Mouse (Mus musculus) forebrain, postnatal 0 days (tissue): ENCODE results near the gene Rpl3. TPM values are rescaled to one million over a fixed set of nuclear protein-coding genes. Genes with fewer than 3 reads are reported as not detected.

Experiments
- ATAC-seq: fragments of 200-750 bp; cut with Nextera tagmentation; 2 replicates; pipeline ENCODE4 v1.8.0; 2017; ENCODE audit warnings: mild to moderate bottlenecking, moderate library complexity
- DNase-seq: peaks from one replicate; pipeline ENCODE4 v3.0.0-alpha.2; 2015
- H3K27ac ChIP-seq: fragments of 300-500 bp; sonication (generic); 2 replicates; pipeline ENCODE4 v1.5.1; 2014; ENCODE audit warnings: low read depth, mild to moderate bottlenecking, antibody characterized with exemption, low read length, moderate library complexity, mixed read lengths
- H3K27me3 ChIP-seq: fragments of 300-500 bp; sonication (generic); 2 replicates; pipeline ENCODE4 v1.6.1; 2014; ENCODE audit warnings: mild to moderate bottlenecking, low read length, mixed read lengths; ENCODE audit not compliant: insufficient read depth
- H3K36me3 ChIP-seq: fragments of 300-500 bp; sonication (generic); 2 replicates; pipeline ENCODE4 v1.6.1; 2014; ENCODE audit warnings: mild to moderate bottlenecking, moderate library complexity; ENCODE audit not compliant: insufficient read depth
- H3K4me1 ChIP-seq: fragments of 300-500 bp; sonication (generic); 2 replicates; pipeline ENCODE4 v1.6.1; 2014; ENCODE audit warnings: antibody characterized with exemption; ENCODE audit not compliant: insufficient read depth
- H3K4me2 ChIP-seq: fragments of 300-500 bp; sonication (generic); 2 replicates; pipeline ENCODE4 v1.6.1; 2014; ENCODE audit warnings: low read depth, mild to moderate bottlenecking, moderate library complexity
- H3K4me3 ChIP-seq: fragments of 300-500 bp; sonication (generic); 2 replicates; pipeline ENCODE4 v1.5.1; 2014; ENCODE audit warnings: low read depth, low read length, mixed read lengths
- H3K9ac ChIP-seq: fragments of 300-500 bp; sonication (generic); 2 replicates; pipeline ENCODE4 v1.6.1; 2014; ENCODE audit warnings: mild to moderate bottlenecking
- H3K9me3 ChIP-seq: fragments of 300-500 bp; sonication (generic); 2 replicates; pipeline ENCODE4 v1.6.1; 2016; ENCODE audit warnings: low read length
- CTCF ChIP-seq: sonication (generic); IDR thresholded peaks from 2 replicates; pipeline ENCODE4 v1.5.1; 2016; ENCODE audit warnings: antibody characterized with exemption, control low read depth, low read depth
- WGBS: fragments of 180-500 bp; shearing (Covaris S2); extraction: QIAGEN DNeasy Blood & Tissue Kit; methylation state at CpG from one replicate; pipeline ENCODE4 v1.1.7; 2014; 5-methylcytosine and 5-hydroxymethylcytosine counted together
- polyA plus RNA-seq: library from polyadenylated mRNA; unstranded; fragments of >200 nt; fragmentation: Nextera tagmentation; extraction: Ambion mirVana; gene quantifications from 2 replicates; pipeline ENCODE4 v1.2.1, GENCODE M21; 2015
- total RNA-seq: library from RNA; depleted of rRNA; stranded (reverse); fragments of >200 nt; gene quantifications from 2 replicates; pipeline ENCODE4 v1.2.3, GENCODE M21; 2014

The Rpl3 gene
- total and polyA plus RNA-seq, 2 experiments from 2014 or later: 578 to 804 TPM

DNA sequence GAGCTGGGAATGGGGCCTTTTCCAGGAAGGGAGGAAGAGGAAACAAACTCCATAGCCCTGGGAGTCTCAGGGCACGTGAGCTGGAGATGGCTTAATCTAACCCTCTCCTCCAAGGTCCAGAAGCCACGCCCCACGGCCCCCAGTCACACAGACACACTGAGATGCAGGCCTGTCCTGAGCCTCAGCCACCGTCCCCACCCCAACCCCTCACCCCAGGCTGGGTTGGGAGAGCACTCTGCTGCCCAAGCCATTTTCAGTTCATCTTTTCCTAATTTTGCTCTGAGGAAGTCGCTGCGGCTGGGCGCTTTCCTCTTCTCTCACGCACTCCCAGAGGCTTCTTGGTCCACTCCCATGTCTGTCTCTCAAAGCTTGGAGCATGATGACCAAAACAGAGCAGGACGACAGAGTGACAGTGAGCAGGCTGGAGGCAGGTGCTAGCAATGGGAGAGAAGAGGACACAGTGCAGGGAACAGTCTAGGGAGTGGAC, 19.7 kb downstream of the Rpl3 start:
- WGBS: 43% methylated on average over 9 of the region's 9 CpGs
- no peak for TF ChIP-seq CTCF
- Histone ChIP-seq H3K9ac (no peak overlapping the region), H3K4me2 (no peak overlapping the region), H3K4me3 (no peak overlapping the region), H3K27me3 (no peaks in the 10 kb centered on the region), H3K36me3 (peaks cover 9% of the 10 kb centered on the region), H3K4me1 (no peaks in the 10 kb centered on the region), H3K27ac (no peak overlapping the region), H3K9me3 (no peaks in the 10 kb centered on the region)
- DNase-seq (no peak), ATAC-seq (no peak)

DNA sequence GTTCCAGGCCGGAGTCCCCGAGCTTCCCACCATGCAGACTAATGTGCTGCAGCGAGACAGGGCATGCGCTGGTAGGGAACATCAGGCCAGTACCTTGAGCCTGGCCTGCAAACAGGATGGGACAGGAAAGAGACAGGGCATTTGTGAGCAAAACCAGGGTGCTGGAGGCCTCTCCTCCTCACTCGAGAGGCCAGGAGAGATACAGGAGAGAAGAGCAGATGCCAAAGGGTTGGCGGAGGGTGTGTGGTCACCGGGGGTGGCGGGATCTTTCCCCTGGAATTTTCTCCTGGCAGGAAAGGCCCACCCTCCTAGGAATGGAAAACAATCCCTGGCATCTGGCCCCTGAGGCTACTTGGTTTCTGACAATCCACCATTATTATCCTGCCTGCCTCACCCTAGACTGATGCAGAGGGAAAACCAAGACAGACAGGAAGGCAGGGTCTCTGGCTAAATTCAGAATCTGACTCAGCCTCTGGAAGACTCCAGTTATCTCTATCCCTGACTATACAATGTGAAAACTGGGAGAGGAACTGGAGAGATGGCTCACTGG, 21.5 kb downstream of the Rpl3 start:
- Histone ChIP-seq H3K9ac (no peak overlapping the region), H3K36me3 (no peaks in the 10 kb centered on the region), H3K4me3 (no peak overlapping the region), H3K4me2 (no peak overlapping the region), H3K4me1 (no peaks in the 10 kb centered on the region), H3K27me3 (no peaks in the 10 kb centered on the region), H3K9me3 (no peaks in the 10 kb centered on the region), H3K27ac (no peak overlapping the region)
- 67% methylated on average over 8 of the region's 8 CpGs for WGBS
- ATAC-seq (no peak), DNase-seq (no peak)
- no peak for TF ChIP-seq CTCF

DNA sequence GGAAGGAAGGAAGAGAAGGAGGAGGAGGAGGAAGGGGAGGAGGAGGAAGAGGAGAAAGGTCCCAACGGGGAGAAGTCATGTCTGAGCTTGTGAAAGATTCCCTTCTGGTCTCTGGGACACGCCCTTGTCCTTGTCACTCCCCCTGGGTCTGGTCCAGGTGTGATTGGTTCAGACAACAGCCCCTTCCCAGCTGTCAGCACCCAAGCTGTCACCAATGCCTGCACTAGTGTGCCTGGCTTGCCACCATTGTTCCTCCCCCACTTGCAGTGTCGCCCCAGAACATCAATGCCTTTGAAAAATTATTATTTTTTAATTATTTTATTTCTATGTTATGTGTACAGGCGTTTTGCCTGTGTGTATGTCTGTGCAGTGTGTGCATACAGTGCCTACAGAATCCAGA, 22.5 kb downstream of the Rpl3 start:
- TF ChIP-seq CTCF: no peak
- H3K27me3 ChIP-seq: no peaks in the 10 kb centered on the region
- no peaks in the 10 kb centered on the region for H3K36me3 ChIP-seq
- no peak overlapping the region for H3K4me2 ChIP-seq
- ATAC-seq (no peak), DNase-seq (no peak)
- 61% methylated on average over 4 of the region's 4 CpGs for WGBS
- no peak overlapping the region for H3K27ac ChIP-seq
- no peaks in the 10 kb centered on the region for H3K4me1 ChIP-seq
- no peaks in the 10 kb centered on the region for H3K9me3 ChIP-seq
- no peak overlapping the region for H3K9ac ChIP-seq
- no peak overlapping the region for H3K4me3 ChIP-seq

DNA sequence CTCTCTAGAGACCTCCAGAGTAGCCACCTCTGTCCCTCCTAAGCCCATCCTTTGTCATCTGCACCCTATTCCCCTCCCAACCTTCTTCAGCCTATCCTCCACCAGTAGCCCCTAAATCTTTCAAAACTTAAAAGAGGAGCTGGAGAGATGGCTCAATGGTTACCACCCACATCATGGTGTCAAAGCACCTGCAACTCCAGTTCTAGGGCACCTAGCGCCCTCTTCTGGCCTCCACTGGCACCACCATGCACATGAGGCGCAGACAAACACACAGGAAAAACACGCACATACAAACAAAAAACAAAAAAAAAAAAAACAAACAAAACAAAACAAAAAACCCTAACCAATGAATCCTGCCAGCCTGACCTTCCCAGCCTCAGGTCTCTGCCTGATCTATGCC, 25.1 kb downstream of the Rpl3 start:
- WGBS: 60% methylated on average over 3 of the region's 3 CpGs
- Histone ChIP-seq H3K27ac (no peak overlapping the region), H3K9me3 (no peaks in the 10 kb centered on the region), H3K9ac (no peak overlapping the region), H3K36me3 (no peaks in the 10 kb centered on the region), H3K4me2 (no peak overlapping the region), H3K27me3 (no peaks in the 10 kb centered on the region), H3K4me1 (no peaks in the 10 kb centered on the region), H3K4me3 (no peak overlapping the region)
- TF ChIP-seq CTCF: peak; percentile 61
- ATAC-seq (no peak), DNase-seq (no peak)

DNA sequence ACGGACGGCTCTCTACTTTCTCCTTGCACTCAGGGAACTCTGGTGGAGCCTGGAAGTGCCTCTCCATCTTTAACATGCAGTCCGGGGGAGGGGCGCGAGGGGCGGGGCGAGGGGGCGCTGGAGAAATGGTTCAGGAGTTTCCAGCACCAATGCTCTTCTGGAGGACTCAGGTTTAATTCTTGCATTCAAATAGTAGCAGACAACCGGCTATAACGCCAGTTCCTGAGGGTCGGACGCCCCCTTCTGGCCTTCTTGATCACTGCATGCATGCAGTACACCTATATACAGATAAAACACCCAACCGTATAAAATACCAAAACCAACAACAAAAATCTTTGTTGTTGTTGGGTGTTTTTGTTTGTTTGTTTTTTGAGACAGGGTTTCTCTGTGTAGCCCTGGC, 26.3 kb downstream of the Rpl3 start:
- no peak for ATAC-seq
- H3K27me3 ChIP-seq: no peaks in the 10 kb centered on the region

DNA sequence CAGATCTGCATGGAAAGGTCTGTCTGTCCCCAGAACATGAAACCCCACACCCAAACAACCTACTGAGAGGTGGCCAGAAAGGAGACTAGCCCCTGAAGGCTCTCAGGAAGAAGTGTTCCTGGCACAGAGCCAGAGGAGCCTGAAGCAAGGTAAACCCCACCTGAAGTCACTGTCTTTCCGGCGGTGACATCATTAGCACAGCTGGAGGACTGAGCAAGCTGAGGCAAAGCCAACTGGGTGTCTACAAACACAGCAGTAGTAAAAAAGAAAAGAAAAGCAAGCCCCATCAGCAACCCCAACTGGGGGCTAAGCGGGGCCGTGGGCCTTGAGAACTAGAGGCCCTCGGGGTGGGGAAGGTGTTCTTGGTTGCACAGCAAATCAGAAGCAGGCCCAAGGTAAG, 26.7 kb downstream of the Rpl3 start:
- ATAC-seq: no peak
- no peak overlapping the region for H3K27ac ChIP-seq
- WGBS: 75% methylated on average over 5 of the region's 5 CpGs
- TF ChIP-seq CTCF: no peak
- no peak overlapping the region for H3K9ac ChIP-seq
- H3K4me1 ChIP-seq: no peaks in the 10 kb centered on the region
- H3K9me3 ChIP-seq: no peaks in the 10 kb centered on the region
- H3K36me3 ChIP-seq: no peaks in the 10 kb centered on the region
- no peak overlapping the region for H3K4me3 ChIP-seq
- no peak overlapping the region for H3K4me2 ChIP-seq
- no peaks in the 10 kb centered on the region for H3K27me3 ChIP-seq
- no peak for DNase-seq

More for the DNA sequence above, 26.3 kb downstream of the Rpl3 start:
- Histone ChIP-seq H3K4me3 (no peak overlapping the region), H3K9me3 (no peaks in the 10 kb centered on the region), H3K36me3 (no peaks in the 10 kb centered on the region), H3K27ac (no peak overlapping the region), H3K4me1 (no peaks in the 10 kb centered on the region), H3K4me2 (no peak overlapping the region), H3K9ac (no peak overlapping the region)
- DNase-seq: no peak
- TF ChIP-seq CTCF: peak; percentile 58
- 16% methylated on average over 13 of the region's 13 CpGs for whole genome bisulfite sequencing

DNA sequence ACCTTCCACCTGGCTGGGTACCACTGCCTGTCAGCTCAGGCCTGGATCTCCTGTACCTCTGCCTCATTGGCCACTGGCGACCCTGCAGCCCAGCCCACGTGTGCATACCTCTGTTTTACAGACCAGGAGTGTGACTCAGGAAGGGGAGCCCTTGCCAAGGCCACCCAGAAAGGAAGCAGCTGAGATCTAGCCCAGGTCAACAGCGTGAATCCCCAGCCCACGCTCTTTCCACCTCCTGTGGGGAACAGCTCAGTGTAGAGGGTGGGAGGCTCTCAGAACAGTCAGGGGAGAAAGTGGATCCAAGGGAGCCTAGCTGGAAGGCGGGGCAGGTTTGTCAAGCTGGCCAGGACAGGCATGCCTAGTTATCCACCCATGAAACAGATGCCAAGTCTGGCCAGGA, 28.8 kb downstream of the Rpl3 start:
- Histone ChIP-seq H3K27ac (no peak overlapping the region), H3K4me1 (no peaks in the 10 kb centered on the region), H3K9me3 (no peaks in the 10 kb centered on the region), H3K27me3 (no peaks in the 10 kb centered on the region), H3K36me3 (no peaks in the 10 kb centered on the region), H3K4me2 (no peak overlapping the region), H3K4me3 (no peak overlapping the region), H3K9ac (no peak overlapping the region)
- no peak for TF ChIP-seq CTCF
- 37% methylated on average over 5 of the region's 5 CpGs for WGBS
- ATAC-seq (no peak), DNase-seq (no peak)
